Mouse (Mus musculus) neural tube, embryonic 13.5 days (tissue): ENCODE results near the gene Mob4. TPM values are rescaled to one million over a fixed set of nuclear protein-coding genes. Genes with fewer than 3 reads are reported as not detected.

Experiments used
- ATAC-seq: fragments of 200-750 bp; cut with Nextera tagmentation; 2 replicates; pipeline ENCODE4 v1.8.0; 2017; ENCODE audit warnings: low read depth, mild to moderate bottlenecking, moderate TSS enrichment, moderate library complexity
- H3K27ac ChIP-seq: fragments of 300-500 bp; sonication (generic); replicated peaks from 2 replicates; pipeline ENCODE4 v1.5.1; 2015; ENCODE audit warnings: moderate library complexity, mild to moderate bottlenecking, inconsistent platforms
- H3K27me3 ChIP-seq: fragments of 300-500 bp; sonication (generic); 2 replicates; pipeline ENCODE4 v1.6.1; 2015; ENCODE audit warnings: mild to moderate bottlenecking, inconsistent platforms
- H3K36me3 ChIP-seq: fragments of 300-500 bp; sonication (generic); 2 replicates; pipeline ENCODE4 v1.6.1; 2015; ENCODE audit warnings: mild to moderate bottlenecking, inconsistent platforms
- H3K4me1 ChIP-seq: fragments of 300-500 bp; sonication (generic); replicated peaks from 2 replicates; pipeline ENCODE4 v1.6.1; 2015; ENCODE audit warnings: inconsistent platforms
- H3K4me2 ChIP-seq: fragments of 300-500 bp; sonication (generic); 2 replicates; pipeline ENCODE4 v1.6.1; 2015; ENCODE audit warnings: inconsistent platforms, mild to moderate bottlenecking, moderate library complexity
- H3K4me3 ChIP-seq: fragments of 300-500 bp; sonication (generic); 2 replicates; pipeline ENCODE4 v1.5.1; 2015; ENCODE audit warnings: mild to moderate bottlenecking, inconsistent platforms
- H3K9ac ChIP-seq: fragments of 300-500 bp; sonication (generic); 2 replicates; pipeline ENCODE4 v1.6.1; 2015; ENCODE audit warnings: moderate library complexity, mild to moderate bottlenecking, inconsistent platforms
- H3K9me3 ChIP-seq: fragments of 300-500 bp; sonication (generic); 2 replicates; pipeline ENCODE4 v1.6.1; 2016; ENCODE audit warnings: inconsistent platforms
- WGBS: fragments of 180-500 bp; shearing (Covaris S2); methylation state at CpG from one replicate; pipeline ENCODE4 v1.1.7; 2015; 5-methylcytosine and 5-hydroxymethylcytosine counted together
- polyA plus RNA-seq: library from polyadenylated mRNA; unstranded; fragments of >200 nt; fragmentation: Nextera tagmentation; extraction: Ambion mirVana; gene quantifications from 2 replicates; pipeline ENCODE4 v1.2.1, GENCODE M21; 2015

The Mob4 gene
- polyA plus RNA-seq, 1 experiment from 2014 or later = 187 TPM

DNA sequence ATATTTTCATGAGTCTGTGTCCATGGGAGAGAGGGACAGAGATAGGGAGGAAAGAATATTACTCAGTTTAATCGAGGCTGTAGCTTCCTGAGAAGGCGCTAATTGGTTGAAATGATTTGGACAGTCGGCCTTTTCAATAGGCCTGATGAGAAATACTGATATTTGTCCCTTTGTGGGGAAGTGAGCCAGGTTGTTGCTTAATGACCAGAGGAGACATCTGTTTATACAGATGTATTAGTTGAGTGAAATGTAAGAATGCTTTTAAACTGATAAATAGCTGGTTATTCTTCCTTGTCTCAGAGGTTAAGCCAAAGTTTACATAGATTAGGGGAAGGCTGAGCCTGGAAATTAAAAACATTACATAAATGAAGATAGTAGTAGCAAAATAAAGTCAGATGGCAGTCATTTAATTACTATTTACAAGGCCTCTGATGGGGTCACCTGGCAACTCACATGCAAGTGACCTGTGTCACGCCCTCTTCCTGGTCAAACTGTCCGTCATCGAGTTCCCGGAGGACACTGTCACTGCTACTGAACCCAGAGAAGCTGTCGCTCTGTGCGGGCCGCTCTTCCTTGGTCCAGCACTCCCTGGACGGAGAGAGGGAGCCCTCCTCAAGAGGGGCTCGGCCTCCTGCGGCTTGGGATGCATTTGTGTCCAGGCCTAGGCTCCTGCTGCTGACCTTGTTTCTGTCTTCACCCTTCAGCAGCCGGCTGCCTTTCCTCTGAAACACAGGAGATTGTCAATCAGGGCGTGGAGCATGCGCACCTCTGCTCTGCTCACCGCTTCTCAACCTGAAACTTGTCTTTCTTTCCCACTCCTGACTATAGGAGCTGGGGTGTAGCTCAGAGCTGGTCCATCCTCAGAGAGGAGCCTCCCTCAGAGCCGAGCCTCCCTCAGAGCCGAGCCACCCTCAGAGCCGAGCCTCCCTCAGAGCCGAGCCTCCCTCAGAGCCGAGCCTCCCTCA is 40.6 kb downstream of the Mob4 start:
- H3K4me3 ChIP-seq = no peak overlapping the region
- peak overlapping the region; percentile 22; the same call in 1 of the 2 replicates for H3K4me2 ChIP-seq
- ATAC-seq = no peak
- H3K4me1 ChIP-seq = no peaks in the 10 kb centered on the region
- no peaks in the 10 kb centered on the region for H3K27me3 ChIP-seq
- H3K9ac ChIP-seq = no peak overlapping the region
- H3K36me3 ChIP-seq = peaks cover 15% of the 10 kb centered on the region
- 69% methylated on average over 22 of the region's 22 CpGs for WGBS
- no peak overlapping the region for H3K27ac ChIP-seq
- H3K9me3 ChIP-seq = peaks cover 10% of the 10 kb centered on the region; the same call in 1 of the 2 replicates

DNA sequence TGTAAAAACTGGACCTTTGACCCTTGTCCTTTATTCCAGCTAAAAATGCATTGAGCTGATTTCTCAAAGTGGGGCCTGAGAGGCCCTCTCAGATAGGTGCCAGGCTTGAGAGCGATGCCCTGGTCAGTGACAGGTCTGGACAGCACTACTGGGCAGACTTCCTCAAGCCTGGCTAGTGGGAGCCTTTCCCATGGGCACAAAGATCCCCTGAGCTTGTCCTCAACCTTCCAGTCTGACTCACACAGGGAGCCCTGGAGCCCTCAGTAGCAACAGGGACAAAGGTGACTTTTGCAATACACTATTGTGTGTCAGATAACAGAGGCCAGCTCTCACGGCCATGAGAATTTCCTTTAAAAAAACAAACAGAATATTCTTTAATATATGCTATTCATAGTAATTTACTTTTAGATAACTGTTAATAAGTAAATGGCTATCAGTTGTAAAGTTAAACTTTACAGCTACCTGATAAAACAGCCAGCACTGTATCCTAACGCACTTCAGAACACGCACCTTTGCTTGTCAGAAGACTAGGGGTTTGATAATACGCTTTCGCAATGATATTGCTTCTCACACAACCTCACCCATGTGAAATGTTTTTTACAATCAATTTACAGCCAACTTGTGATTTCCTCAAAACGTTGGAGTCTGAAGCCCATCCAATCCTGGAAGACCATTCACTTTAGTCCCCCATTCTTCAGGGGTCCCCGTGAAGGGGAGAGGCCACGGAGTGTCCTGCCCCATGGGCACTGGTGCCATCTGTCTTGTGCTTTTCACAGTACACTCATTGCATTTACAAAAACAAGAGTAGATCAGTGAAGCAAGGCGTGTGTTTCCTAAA is 42.9 kb downstream of the Mob4 start:
- WGBS = 80% methylated on average over 10 of the region's 10 CpGs
- Histone ChIP-seq H3K4me3 (no peak overlapping the region), H3K27me3 (no peaks in the 10 kb centered on the region), H3K4me1 (no peaks in the 10 kb centered on the region), H3K27ac (no peak overlapping the region), H3K36me3 (peaks cover 12% of the 10 kb centered on the region), H3K9ac (no peak overlapping the region), H3K9me3 (peaks cover 5% of the 10 kb centered on the region; the same call in 1 of the 2 replicates), H3K4me2 (no peak overlapping the region)
- ATAC-seq = no peak

DNA sequence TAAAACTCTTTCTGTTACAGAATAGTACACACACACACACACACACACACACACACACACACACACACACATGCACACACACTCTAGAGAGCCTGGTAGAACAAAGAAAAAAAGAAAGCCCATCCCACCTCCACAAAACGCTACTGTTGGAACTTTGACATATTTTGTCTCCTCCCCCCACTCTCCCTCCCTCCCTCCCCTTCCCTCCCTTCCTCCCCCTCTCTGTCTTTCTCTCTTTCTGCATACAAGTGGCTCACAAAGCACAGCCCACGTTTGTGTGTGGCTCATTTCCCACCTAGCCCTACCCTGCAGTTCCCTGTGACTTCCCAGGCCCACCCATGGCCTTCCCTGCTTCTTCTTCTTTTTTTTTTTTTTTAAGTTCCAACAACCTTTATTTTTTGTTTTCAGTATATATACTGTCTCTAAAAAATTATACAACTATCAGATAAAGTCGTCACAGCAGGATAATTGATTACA is 43.6 kb downstream of the Mob4 start:
- H3K36me3 ChIP-seq = peaks cover 7% of the 10 kb centered on the region; the same call in 1 of the 2 replicates
- H3K4me2 ChIP-seq = no peak overlapping the region
- H3K27me3 ChIP-seq = no peaks in the 10 kb centered on the region
- no peak overlapping the region for H3K4me3 ChIP-seq
- no peak overlapping the region for H3K27ac ChIP-seq
- ATAC-seq = no peak
- no peak overlapping the region for H3K9ac ChIP-seq
- WGBS = 44% methylated on average over 3 of the region's 3 CpGs
- no peaks in the 10 kb centered on the region for H3K9me3 ChIP-seq
- no peaks in the 10 kb centered on the region for H3K4me1 ChIP-seq

DNA sequence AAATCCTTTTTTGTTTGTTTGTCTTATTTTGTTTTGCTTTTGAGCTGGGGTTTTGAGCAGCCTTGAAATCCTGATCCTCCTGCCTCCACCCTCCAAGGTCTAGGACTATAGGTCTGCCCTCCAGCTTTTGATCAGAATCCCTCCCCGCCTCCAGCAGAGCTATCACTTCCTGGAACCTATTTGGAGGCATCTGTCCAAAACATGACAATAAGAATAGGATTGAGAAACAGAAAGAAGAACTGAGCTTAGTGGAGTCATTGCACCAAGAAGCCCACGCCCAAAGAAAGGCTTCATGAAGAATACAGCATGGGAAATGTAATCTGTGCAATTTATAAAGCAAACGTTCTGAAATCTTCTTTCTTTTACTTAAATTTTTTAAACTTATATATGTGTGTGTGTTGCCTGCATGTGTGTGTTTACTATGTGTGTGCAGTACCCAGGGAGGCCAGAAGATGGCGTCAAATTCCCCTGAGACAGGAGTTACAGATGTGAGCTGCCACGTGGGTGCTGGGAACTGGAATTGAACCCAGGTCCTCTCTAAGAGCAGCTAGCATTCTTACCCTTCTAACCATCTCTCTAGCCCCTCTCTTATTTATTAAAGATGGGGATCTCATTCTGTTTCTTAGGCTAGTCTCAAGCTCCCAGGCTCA is 49.0 kb downstream of the Mob4 start:
- Histone ChIP-seq H3K9me3 (0 out of 2 replicates have a peak, but pooled peaks cover 15% of the 10 kb centered on the region), H3K4me3 (no peak overlapping the region), H3K4me1 (no peaks in the 10 kb centered on the region), H3K27ac (no peak overlapping the region), H3K9ac (no peak overlapping the region), H3K36me3 (peaks cover 21% of the 10 kb centered on the region), H3K4me2 (no peak overlapping the region), H3K27me3 (no peaks in the 10 kb centered on the region)
- 86% methylated on average over 5 of the region's 5 CpGs for WGBS
- no peak for ATAC-seq

DNA sequence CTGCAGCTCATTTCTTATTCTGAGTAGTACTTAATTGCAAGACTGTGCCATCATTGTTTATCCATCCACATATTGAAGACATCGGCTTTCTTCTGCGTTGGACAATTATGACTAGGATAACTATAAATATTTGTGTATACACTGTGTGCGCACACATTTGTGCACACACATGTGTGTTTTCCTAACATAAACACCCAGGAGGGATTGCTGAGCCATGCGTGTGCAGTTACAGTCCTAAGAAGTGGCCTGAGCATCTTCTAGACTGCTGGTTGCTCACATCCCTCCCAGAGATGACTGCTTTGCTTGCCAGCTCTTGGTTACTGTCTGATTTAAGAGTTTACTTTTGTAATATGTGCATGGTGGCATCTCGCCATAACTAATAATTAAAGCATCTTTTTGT is 51.4 kb downstream of the Mob4 start:
- ATAC-seq = no peak
- Histone ChIP-seq H3K4me3 (no peak overlapping the region), H3K9me3 (0 out of 2 replicates have a peak, but pooled peaks cover 15% of the 10 kb centered on the region), H3K4me2 (no peak overlapping the region), H3K4me1 (no peaks in the 10 kb centered on the region), H3K27ac (no peak overlapping the region), H3K36me3 (peaks cover 21% of the 10 kb centered on the region), H3K27me3 (no peaks in the 10 kb centered on the region), H3K9ac (no peak overlapping the region)
- 90% methylated on average over 5 of the region's 5 CpGs for WGBS

DNA sequence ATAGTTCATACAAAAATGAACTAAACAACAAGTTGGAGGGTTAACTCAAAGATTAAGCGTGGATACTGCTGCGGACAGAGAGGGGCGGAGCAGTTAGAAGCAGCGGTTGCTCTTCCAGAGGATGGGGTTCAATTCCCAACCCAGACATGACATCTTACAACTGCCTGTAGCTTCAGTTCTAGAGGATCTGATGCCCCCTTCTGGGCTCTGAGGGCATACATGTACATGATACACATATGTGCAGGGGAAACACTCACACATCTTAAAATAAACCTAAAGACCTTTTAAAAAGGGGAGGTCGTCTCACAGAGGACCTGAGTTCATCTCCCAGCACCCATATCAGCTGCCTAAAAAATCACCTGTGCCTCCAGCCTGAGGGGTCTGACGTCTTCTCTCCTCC is 54.7 kb downstream of the Mob4 start:
- Histone ChIP-seq H3K27me3 (no peaks in the 10 kb centered on the region), H3K9me3 (0 out of 2 replicates have a peak, but pooled peaks cover 7% of the 10 kb centered on the region), H3K27ac (no peak overlapping the region), H3K4me2 (no peak overlapping the region), H3K9ac (no peak overlapping the region), H3K4me3 (no peak overlapping the region), H3K4me1 (no peaks in the 10 kb centered on the region), H3K36me3 (peaks cover 11% of the 10 kb centered on the region)
- WGBS = 94% methylated on average over 6 of the region's 6 CpGs
- ATAC-seq = no peak

DNA sequence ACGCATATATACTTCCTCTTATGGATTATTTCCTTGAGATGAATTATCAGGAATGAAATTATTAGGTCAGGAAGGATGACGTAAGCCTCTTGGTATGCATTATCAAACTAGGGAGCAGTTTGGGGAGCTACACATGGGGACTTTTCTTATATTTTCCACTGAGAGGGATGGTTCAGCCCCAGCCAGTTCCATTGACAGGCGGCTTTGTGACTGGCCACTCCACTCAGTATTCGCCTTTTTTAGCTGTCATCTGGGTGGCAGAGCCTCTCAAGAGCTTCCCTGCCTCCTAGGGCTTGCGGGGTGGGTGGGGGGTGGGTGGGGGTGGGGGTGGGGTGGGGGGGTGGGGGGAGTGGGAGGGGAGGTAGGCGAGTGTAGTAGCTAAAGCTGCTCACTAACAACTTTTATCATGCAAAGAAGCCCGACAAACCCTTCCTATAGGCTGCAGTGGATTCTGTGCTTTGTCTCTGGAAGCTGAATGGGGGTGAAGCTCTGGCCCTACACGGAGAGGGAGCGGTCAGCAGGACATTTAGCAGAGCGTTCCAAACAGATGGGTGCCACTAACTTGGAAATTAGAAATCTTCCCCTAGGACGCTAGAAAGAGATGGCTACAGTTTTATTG is 55.7 kb downstream of the Mob4 start:
- no peak overlapping the region for H3K4me2 ChIP-seq
- H3K9me3 ChIP-seq = no peaks in the 10 kb centered on the region
- no peak overlapping the region for H3K9ac ChIP-seq
- 26% methylated on average over 11 of the region's 11 CpGs for WGBS
- ATAC-seq = no peak
- no peaks in the 10 kb centered on the region for H3K4me1 ChIP-seq
- no peak overlapping the region for H3K27ac ChIP-seq
- H3K4me3 ChIP-seq = no peak overlapping the region
- H3K27me3 ChIP-seq = no peaks in the 10 kb centered on the region
- peaks cover 1% of the 10 kb centered on the region for H3K36me3 ChIP-seq

DNA sequence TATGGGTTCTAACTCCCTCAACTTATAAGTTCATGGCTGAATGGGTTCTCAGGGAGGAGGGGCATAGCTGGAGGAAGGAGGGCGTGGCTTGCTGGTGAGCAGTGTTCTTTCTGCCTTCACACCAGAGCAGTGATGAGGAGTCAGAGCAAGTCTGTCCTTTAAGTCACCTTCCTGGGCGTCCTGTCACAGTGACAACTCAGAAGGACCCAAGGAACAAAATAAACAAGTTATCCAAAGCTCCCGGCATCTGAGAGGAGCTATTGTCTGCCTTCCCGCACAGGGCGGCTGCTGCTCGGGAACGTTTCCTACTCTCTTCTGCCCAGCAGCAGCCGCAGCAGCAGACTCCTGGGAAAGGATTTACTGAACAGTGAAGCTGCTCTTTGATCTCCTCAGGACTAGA is 61.0 kb downstream of the Mob4 start:
- 28% methylated on average over 8 of the region's 8 CpGs for WGBS
- Histone ChIP-seq H3K4me3 (peak overlapping the region; percentile 20), H3K9me3 (no peaks in the 10 kb centered on the region), H3K4me2 (peak overlapping the region; percentile 43), H3K9ac (peak overlapping the region; percentile 32; the same call in 1 of the 2 replicates), H3K27me3 (no peaks in the 10 kb centered on the region), H3K27ac (no peak overlapping the region; the same call in 1 of the 2 replicates), H3K4me1 (peaks cover 25% of the 10 kb centered on the region), H3K36me3 (no peaks in the 10 kb centered on the region)
- ATAC-seq = no peak

DNA sequence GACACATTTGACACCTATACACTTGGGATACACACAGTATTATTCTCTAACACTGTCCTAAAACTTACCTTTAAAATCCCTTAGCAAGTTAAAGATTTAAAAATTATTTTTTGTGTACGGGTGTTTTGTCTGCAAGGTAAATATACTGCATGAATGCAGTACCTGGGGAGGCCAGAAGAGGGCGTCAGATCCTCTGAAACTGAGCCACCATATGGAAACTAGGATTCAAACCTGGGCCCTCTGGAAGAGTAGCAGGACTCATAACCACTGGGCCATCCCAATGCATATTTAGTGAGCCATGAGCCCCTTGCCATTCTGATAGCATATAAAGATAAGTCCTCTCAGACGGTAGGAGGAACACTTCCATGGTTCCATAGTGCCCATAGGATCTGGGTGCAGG is 61.8 kb downstream of the Mob4 start:
- H3K9me3 ChIP-seq = no peaks in the 10 kb centered on the region
- no peaks in the 10 kb centered on the region for H3K36me3 ChIP-seq
- H3K4me1 ChIP-seq = peaks cover 25% of the 10 kb centered on the region
- no peak overlapping the region for H3K4me3 ChIP-seq
- H3K9ac ChIP-seq = no peak overlapping the region
- ATAC-seq = no peak
- H3K27ac ChIP-seq = peak overlapping the region; percentile 53
- H3K4me2 ChIP-seq = no peak overlapping the region
- H3K27me3 ChIP-seq = no peaks in the 10 kb centered on the region
- 53% methylated on average over 3 of the region's 3 CpGs for WGBS

DNA sequence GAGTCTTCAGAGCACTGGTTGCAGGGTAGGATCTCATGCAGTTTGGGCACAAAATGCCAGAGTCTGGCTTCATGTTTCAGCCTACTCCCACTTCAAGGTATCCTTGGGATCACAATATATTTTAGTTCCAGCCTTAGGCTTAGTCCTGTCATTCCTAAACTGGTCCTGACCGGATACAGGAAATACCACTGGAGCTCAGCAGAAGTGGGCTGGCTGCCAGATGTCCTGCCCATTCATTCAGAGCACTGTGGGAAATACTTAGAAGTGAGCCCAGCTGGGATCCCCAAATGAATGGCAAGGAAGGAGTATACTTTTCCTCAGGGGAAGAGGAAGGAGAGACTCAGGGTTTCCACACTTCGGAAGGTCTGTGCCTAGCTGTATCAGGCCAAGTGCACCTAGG is 62.3 kb downstream of the Mob4 start:
- Histone ChIP-seq H3K9me3 (no peaks in the 10 kb centered on the region), H3K27me3 (no peaks in the 10 kb centered on the region), H3K27ac (peak overlapping the region; percentile 53), H3K9ac (no peak overlapping the region), H3K4me1 (peaks cover 25% of the 10 kb centered on the region), H3K36me3 (no peaks in the 10 kb centered on the region), H3K4me3 (no peak overlapping the region), H3K4me2 (no peak overlapping the region)
- peak; percentile 52 for ATAC-seq
- WGBS = 24% methylated on average over 2 of the region's 2 CpGs
